Mouse (Mus musculus) gastrocnemius, adult 8-10 months (tissue): ENCODE measurements around the gene Arid5b. TPM values are rescaled to one million over a fixed set of nuclear protein-coding genes. Genes with fewer than 3 reads are reported as not detected.

Experiments used
- DNase-seq, 2 experiments: peaks; one replicate each; pipeline ENCODE4 v3.0.0; 2022; ENCODE audit warnings: low spot score in 2 of 2
- total RNA-seq, 4 experiments: library from RNA; stranded (reverse); gene quantifications; 2 replicates each; pipeline ENCODE4 v1.2.4; 2022

Gene Arid5b
- total RNA-seq = 10 to 100 TPM; 10.1 to 12.5 (median 11.9) TPM

- DNase-seq = no peak
Observed at GRCm38 (mm10) chr10:68278632-68279361, at the start of gene Arid5b. Gene Arid5b (minus strand): TSS chr10:68278740.

GRCm38 (mm10) chr10:68325378-68325777, 46.8 kb upstream of the Arid5b start:
- DNase-seq = no peak

- no peak for DNase-seq
Observed at GRCm38 (mm10) chr10:68324061-68324460, 45.5 kb upstream of the Arid5b start.

GRCm38 (mm10) chr10:68323167-68323566, 44.6 kb upstream of the Arid5b start:
- no peak for DNase-seq

GRCm38 (mm10) chr10:68320986-68321385, 42.4 kb upstream of the Arid5b start:
- DNase-seq = no peak

- DNase-seq = no peak
Observed at GRCm38 (mm10) chr10:68320496-68320895, 42.0 kb upstream of the Arid5b start.

- no peak for DNase-seq
Observed at GRCm38 (mm10) chr10:68319438-68319837, 40.9 kb upstream of the Arid5b start.

- DNase-seq = no peak
Observed at GRCm38 (mm10) chr10:68318438-68318979, 40.0 kb upstream of the Arid5b start.

- DNase-seq = no peak
Observed at GRCm38 (mm10) chr10:68312734-68313133, 34.2 kb upstream of the Arid5b start.

- DNase-seq = no peak
Observed at GRCm38 (mm10) chr10:68301013-68301412, 22.5 kb upstream of the Arid5b start.

GRCm38 (mm10) chr10:68289465-68289864, 10.9 kb upstream of the Arid5b start:
- no peak for DNase-seq

- peak; percentile 70 to 78 for DNase-seq
Observed at GRCm38 (mm10) chr10:68282466-68283391, 4.2 kb upstream of the Arid5b start.

- DNase-seq = no peak
Observed at GRCm38 (mm10) chr10:68281775-68282106, 3.2 kb upstream of the Arid5b start.

- DNase-seq = no peak
Observed at GRCm38 (mm10) chr10:68281076-68281774, 2.7 kb upstream of the Arid5b start.

GRCm38 (mm10) chr10:68279516-68280501, 1.3 kb upstream of the Arid5b start:
- peak; percentile 51 to 59 for DNase-seq

- peak in 1 of 2 experiments; percentile 6 for DNase-seq
Observed at GRCm38 (mm10) chr10:68277671-68278151, 829 bp downstream of the Arid5b start.

- peak; percentile 15 to 29 for DNase-seq
Observed at GRCm38 (mm10) chr10:68276976-68277441, 1.5 kb downstream of the Arid5b start.

GRCm38 (mm10) chr10:68276350-68276975, 2.1 kb downstream of the Arid5b start:
- peak; percentile 50 to 62 for DNase-seq
